Mouse (Mus musculus) cortical plate, adult 2 months (tissue): ENCODE data around the gene Cenpa.

Experiments used
- CTCF ChIP-seq: fragments of 200-500 bp; IDR thresholded peaks from 2 replicates; pipeline ENCODE4 v1.5.1; 2011; ENCODE audit warnings: mild to moderate bottlenecking, control low read depth, low read length; ENCODE audit not compliant: insufficient read depth; ENCODE audit errors: extremely low read depth
- POLR2A ChIP-seq: fragments of 200-500 bp; IDR thresholded peaks from 2 replicates; pipeline ENCODE4 v1.6.1; 2011; ENCODE audit warnings: mild to moderate bottlenecking, low read length, control low read depth; ENCODE audit not compliant: insufficient read depth; ENCODE audit errors: extremely low read depth

DNA sequence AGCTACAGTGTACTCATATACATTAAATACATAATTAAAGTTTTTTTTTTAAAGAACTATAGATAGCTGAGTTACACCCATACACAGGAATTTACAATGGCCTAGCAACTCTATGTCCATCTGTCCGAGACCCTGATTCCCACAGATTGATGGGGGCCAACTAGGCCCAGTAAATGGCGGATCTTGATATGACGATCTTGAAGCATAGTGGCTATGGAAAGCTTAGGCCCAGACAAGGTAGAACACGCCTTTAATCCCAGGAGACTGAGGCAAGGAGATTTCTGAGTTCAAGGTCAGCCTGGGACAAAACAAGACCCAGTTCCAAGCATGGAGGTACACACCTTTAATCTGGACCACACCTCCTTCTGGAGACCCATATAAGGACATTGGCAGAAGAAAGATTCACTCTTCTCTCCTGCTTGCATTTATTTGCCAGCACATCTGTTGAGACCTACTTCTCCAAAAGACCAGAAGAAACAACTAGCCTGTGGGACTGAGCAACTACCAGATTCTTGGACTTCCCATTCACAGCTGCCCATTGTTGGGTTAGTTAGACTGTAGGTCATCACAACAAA, 12.2 kb downstream of the Cenpa start:
- TF ChIP-seq CTCF = no peak
- no peak for TF ChIP-seq POLR2A
